Mouse (Mus musculus): Measurements from ENCODE around the gene Prkag2. TPM values are rescaled to one million over a fixed set of nuclear protein-coding genes. Genes with fewer than 3 reads are reported as not detected.
A peak's percentile ranks its signal among the peaks of the same experiment; 100 is the strongest.

Prkag2 gene
- polyA plus RNA-seq, 1 experiment = 103 TPM

DNA sequence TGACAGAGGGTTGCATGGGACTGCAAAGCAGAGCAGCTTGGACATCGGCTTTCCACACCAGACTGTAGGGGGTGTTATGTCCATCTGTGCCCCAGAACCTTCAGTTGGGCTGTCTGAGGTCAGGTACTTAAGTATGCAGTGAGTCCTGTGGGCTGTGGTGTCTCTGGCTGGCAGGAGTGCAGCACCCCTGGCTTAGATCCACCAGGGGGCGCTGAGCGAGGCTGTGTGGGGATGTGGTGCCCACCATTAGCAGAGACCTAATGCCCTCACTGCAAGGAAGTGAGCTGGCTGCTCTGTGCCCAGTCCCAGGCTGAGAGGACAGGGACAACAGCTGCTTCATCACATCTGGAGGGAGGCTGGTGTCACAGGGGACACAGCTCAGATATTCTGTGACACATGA, 116.9 kb downstream of the Prkag2 start:
- peak; percentile 41; the same call in 1 of the 2 replicates for TF ChIP-seq CTCF (IDR thresholded peaks at IDR 0.05; ENCODE audit: extremely low read depth, insufficient read depth, low read length)
- TF ChIP-seq POLR2A (IDR thresholded peaks at IDR 0.05; ENCODE audit: extremely low read depth, insufficient read depth, low read length) = no peak
- H3K27ac ChIP-seq (ENCODE audit: insufficient read depth, low read length) = no peak overlapping the region
- no peak overlapping the region for H3K4me3 ChIP-seq (ENCODE audit: insufficient read depth, low read length)
- H3K4me1 ChIP-seq (ENCODE audit: control insufficient read depth, insufficient read depth, low read length) = peaks cover 10% of the 10 kb centered on the region

- no peak overlapping the region for H3K4me3 ChIP-seq (ENCODE audit: insufficient read depth, low read length)
- TF ChIP-seq CTCF (IDR thresholded peaks at IDR 0.05; ENCODE audit: extremely low read depth, insufficient read depth, low read length) (no peak), POLR2A (IDR thresholded peaks at IDR 0.05; ENCODE audit: extremely low read depth, insufficient read depth, low read length) (no peak)
- no peak overlapping the region for H3K27ac ChIP-seq (ENCODE audit: insufficient read depth, low read length)
- peaks cover 10% of the 10 kb centered on the region for H3K4me1 ChIP-seq (ENCODE audit: control insufficient read depth, insufficient read depth, low read length)
These were observed 118.2 kb downstream of the Prkag2 start for GRCm38 (mm10) chr5:24982258-24982657.

DNA sequence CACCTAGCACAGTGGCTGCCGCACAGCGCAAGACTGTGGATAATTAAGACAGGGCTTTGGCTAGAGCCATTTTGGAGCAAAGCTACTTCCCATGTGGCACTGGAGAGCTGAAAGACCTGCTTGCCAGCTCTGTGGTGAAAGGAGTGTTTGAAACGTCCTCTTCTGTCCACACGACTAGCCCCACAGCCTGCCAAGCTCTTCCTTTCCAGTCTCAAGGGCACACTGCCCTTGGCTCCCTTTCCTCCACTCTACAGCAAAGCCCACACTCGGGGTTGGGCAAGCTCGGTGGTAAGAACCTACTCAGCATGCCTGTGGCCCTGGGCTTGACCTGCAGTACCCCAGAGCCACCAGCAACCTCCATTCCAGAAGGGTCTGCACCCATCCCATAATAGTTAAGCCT, 118.7 kb downstream of the Prkag2 start:
- H3K4me3 ChIP-seq (ENCODE audit: insufficient read depth, low read length) = no peak overlapping the region
- no peak overlapping the region for H3K27ac ChIP-seq (ENCODE audit: insufficient read depth, low read length)
- TF ChIP-seq CTCF (IDR thresholded peaks at IDR 0.05; ENCODE audit: extremely low read depth, insufficient read depth, low read length) (no peak), POLR2A (IDR thresholded peaks at IDR 0.05; ENCODE audit: extremely low read depth, insufficient read depth, low read length) (no peak)
- peaks cover 10% of the 10 kb centered on the region for H3K4me1 ChIP-seq (ENCODE audit: control insufficient read depth, insufficient read depth, low read length)

DNA sequence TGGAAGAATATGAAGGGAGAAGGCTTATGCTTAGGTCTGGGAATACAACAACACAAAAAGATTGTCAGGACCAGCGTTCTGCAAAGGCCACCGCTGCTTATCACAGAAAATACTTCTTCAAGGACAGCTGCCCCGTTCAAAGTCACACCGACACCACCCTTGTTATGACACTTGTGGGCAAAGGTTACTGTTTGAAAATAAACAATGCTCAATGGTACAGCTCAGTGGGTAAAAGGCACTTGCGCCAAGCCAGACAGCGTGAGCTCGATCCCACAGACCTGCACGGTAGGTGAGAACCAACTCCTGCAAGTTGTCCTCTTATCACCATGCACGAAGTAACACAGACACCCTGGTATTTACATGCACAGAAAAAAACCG, 120.5 kb downstream of the Prkag2 start:
- TF ChIP-seq POLR2A (IDR thresholded peaks at IDR 0.05; ENCODE audit: extremely low read depth, insufficient read depth, low read length) = no peak
- TF ChIP-seq CTCF (IDR thresholded peaks at IDR 0.05; ENCODE audit: extremely low read depth, insufficient read depth, low read length) = no peak
- peaks cover 6% of the 10 kb centered on the region for H3K4me1 ChIP-seq (ENCODE audit: control insufficient read depth, insufficient read depth, low read length)
- H3K27ac ChIP-seq (ENCODE audit: insufficient read depth, low read length) = no peak overlapping the region
- H3K4me3 ChIP-seq (ENCODE audit: insufficient read depth, low read length) = no peak overlapping the region

DNA sequence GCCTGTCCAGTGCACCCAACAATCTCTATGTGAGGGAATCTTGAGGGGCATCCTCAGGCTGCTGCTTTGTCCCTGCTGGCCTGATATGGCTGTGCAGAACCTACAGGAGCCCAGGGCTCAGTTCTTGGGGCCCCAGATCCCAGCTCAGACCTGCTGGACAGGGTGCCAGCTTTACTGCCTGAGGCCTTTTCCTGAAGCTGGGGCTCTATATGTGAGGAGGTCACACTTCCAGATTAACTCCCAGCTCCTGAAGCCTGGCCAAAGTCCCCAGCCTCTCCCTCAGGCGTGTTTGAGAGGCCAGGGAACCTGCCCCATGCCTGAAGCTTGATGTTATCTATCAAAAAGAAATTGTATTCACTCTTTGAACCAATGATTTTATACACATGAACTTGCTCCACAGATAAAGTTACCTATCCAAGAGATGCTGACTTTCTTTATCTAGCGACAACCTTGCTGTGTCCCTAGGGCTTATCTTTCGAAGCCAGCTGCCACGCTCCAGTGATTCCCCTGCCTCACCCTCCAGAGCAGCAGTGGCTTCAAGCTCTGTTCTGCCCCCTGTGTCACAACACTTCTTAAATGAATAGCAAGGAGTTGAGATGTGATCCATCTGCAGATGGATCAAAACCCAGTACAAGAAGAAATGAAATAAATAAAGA, 121.0 kb downstream of the Prkag2 start:
- Histone ChIP-seq H3K27ac (ENCODE audit: insufficient read depth, low read length) (no peak overlapping the region), H3K4me3 (ENCODE audit: insufficient read depth, low read length) (no peak overlapping the region), H3K4me1 (ENCODE audit: control insufficient read depth, insufficient read depth, low read length) (peaks cover 3% of the 10 kb centered on the region; the same call in 1 of the 2 replicates)
- TF ChIP-seq CTCF (IDR thresholded peaks at IDR 0.05; ENCODE audit: extremely low read depth, insufficient read depth, low read length) (no peak), POLR2A (IDR thresholded peaks at IDR 0.05; ENCODE audit: extremely low read depth, insufficient read depth, low read length) (no peak)

DNA sequence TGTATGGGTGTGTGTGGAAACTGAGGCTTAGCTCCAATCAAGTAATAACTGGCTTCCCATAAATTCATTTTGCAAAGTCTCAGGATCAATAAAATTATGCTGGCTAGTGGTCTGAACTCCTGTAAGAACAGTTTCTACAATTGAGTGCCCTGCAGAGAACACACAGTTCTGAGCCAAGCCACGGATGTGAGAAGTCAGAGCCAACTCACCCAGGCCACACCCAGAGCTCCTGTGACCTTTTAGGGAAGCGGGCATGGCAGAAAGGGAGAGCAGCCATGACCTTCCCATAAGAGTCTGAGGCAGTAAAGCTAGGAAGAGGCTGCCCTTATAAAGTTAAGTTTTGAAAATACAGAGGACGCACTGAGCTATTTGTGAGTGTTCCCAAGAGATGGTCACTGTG, 123.5 kb downstream of the Prkag2 start:
- H3K27ac ChIP-seq (ENCODE audit: insufficient read depth, low read length) = no peak overlapping the region
- TF ChIP-seq CTCF (IDR thresholded peaks at IDR 0.05; ENCODE audit: extremely low read depth, insufficient read depth, low read length) = no peak
- TF ChIP-seq POLR2A (IDR thresholded peaks at IDR 0.05; ENCODE audit: extremely low read depth, insufficient read depth, low read length) = no peak
- no peak overlapping the region for H3K4me3 ChIP-seq (ENCODE audit: insufficient read depth, low read length)
- H3K4me1 ChIP-seq (ENCODE audit: control insufficient read depth, insufficient read depth, low read length) = no peaks in the 10 kb centered on the region

DNA sequence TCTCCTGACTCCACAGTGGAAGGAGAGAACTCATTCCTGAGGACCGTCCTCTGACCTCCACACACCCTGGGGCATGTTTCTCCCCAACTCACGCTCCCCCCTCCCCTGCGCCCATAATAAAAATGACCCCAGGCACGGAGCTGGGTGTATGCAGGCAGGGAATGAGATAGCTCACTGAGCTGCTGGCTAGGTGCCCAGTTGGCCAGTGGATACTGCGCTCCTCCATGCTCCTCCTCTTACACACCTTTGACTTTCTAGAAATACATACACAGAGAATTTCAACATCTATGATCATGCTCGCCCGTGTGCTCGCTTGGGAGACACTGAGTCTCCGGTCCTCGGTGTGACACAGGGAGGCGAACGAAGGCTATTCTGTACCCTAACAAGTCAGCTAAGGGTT, 124.2 kb downstream of the Prkag2 start:
- no peaks in the 10 kb centered on the region for H3K4me1 ChIP-seq (ENCODE audit: control insufficient read depth, insufficient read depth, low read length)

GRCm38 (mm10) chr5:24975100-24975499, 125.3 kb downstream of the Prkag2 start:
- Histone ChIP-seq H3K27ac (ENCODE audit: insufficient read depth, low read length) (no peak overlapping the region), H3K4me1 (ENCODE audit: control insufficient read depth, insufficient read depth, low read length) (no peaks in the 10 kb centered on the region), H3K4me3 (ENCODE audit: insufficient read depth, low read length) (no peak overlapping the region)
- no peak for TF ChIP-seq CTCF (IDR thresholded peaks at IDR 0.05; ENCODE audit: extremely low read depth, insufficient read depth, low read length)
- no peak for TF ChIP-seq POLR2A (IDR thresholded peaks at IDR 0.05; ENCODE audit: extremely low read depth, insufficient read depth, low read length)

More for the DNA sequence above, 124.2 kb downstream of the Prkag2 start:
- no peak overlapping the region for H3K4me3 ChIP-seq (ENCODE audit: insufficient read depth, low read length)
- H3K27ac ChIP-seq (ENCODE audit: insufficient read depth, low read length) = no peak overlapping the region
- TF ChIP-seq POLR2A (IDR thresholded peaks at IDR 0.05; ENCODE audit: extremely low read depth, insufficient read depth, low read length) (no peak), CTCF (IDR thresholded peaks at IDR 0.05; ENCODE audit: extremely low read depth, insufficient read depth, low read length) (no peak)

DNA sequence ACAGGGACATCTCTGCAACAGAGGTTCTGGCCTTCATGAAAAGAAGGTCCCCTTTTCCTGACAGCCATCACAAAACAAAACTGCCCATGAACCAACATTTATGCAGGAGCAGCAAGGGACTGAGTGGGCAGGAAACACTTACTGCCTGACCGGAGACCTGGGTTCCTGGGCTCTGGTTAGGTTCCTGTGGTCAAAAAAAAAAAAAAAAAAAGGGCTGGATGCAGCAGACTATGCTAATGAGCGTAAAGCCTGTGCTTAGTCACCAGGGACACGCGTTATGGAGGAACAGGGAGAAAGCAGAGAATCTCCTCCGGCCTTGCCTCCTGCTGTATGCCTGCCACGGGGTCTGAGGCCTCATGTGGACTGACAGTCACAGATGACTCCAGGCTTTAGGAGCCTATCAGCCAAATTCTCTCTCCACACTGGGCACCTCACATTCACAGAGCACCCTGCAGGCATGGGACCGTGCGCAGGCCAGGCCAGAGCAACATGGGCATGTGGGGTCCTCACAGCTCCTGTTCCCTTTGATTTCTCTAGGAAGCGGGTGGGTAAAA, 126.7 kb downstream of the Prkag2 start:
- Histone ChIP-seq H3K4me3 (ENCODE audit: insufficient read depth, low read length) (no peak overlapping the region), H3K27ac (ENCODE audit: insufficient read depth, low read length) (no peak overlapping the region), H3K4me1 (ENCODE audit: control insufficient read depth, insufficient read depth, low read length) (no peaks in the 10 kb centered on the region)
- no peak for TF ChIP-seq POLR2A (IDR thresholded peaks at IDR 0.05; ENCODE audit: extremely low read depth, insufficient read depth, low read length)

- TF ChIP-seq POLR2A (IDR thresholded peaks at IDR 0.05; ENCODE audit: extremely low read depth, insufficient read depth, low read length) (no peak), CTCF (IDR thresholded peaks at IDR 0.05; ENCODE audit: extremely low read depth, insufficient read depth, low read length) (no peak)
These were observed 127.2 kb downstream of the Prkag2 start for GRCm38 (mm10) chr5:24973228-24973627.

More at GRCm38 (mm10) chr5:24973228-24973627, 127.2 kb downstream of the Prkag2 start:
- H3K4me1 ChIP-seq (ENCODE audit: control insufficient read depth, insufficient read depth, low read length) = no peaks in the 10 kb centered on the region
- no peak overlapping the region for H3K4me3 ChIP-seq (ENCODE audit: insufficient read depth, low read length)
- no peak overlapping the region for H3K27ac ChIP-seq (ENCODE audit: insufficient read depth, low read length)

Measured in cortical plate, adult 2 months (tissue).